Mouse (Mus musculus) spleen, postnatal 14 days (tissue): ENCODE results near the gene Csk.

Experiments
- DNase-seq, 2 experiments: peaks; one replicate each; pipeline ENCODE4 v3.0.0; 2021 to 2022; ENCODE audit warnings: low spot score in 2 of 2

Csk gene

GRCm38 (mm10) chr9:57604875-57605274 lies 48.6 kb downstream of the Csk start:
- no peak for DNase-seq

GRCm38 (mm10) chr9:57602098-57602497 lies 51.3 kb downstream of the Csk start:
- DNase-seq, result no peak

GRCm38 (mm10) chr9:57601353-57601706 lies 52.1 kb downstream of the Csk start:
- no peak for DNase-seq

GRCm38 (mm10) chr9:57600620-57601352 lies 52.6 kb downstream of the Csk start:
- DNase-seq, result no peak

GRCm38 (mm10) chr9:57598851-57599563 lies 54.4 kb downstream of the Csk start:
- DNase-seq, result no peak

- no peak for DNase-seq
Measured at GRCm38 (mm10) chr9:57597929-57598382, 55.5 kb downstream of the Csk start.

GRCm38 (mm10) chr9:57597265-57597664 lies 56.2 kb downstream of the Csk start:
- no peak for DNase-seq

GRCm38 (mm10) chr9:57594174-57594509 lies 59.3 kb downstream of the Csk start:
- no peak for DNase-seq

- DNase-seq, result no peak
Measured at GRCm38 (mm10) chr9:57593454-57594173, 59.8 kb downstream of the Csk start.

GRCm38 (mm10) chr9:57590726-57591125 lies 62.7 kb downstream of the Csk start:
- DNase-seq, result no peak

GRCm38 (mm10) chr9:57589224-57590126 lies 64.0 kb downstream of the Csk start, which contains the start of gene Ulk3:
Ulk3 (plus strand) TSS chr9:57589452.
- peak; percentile 70 to 79 for DNase-seq

GRCm38 (mm10) chr9:57584991-57585390 lies 68.4 kb downstream of the Csk start:
- DNase-seq, result no peak

GRCm38 (mm10) chr9:57577144-57577849 lies 76.1 kb downstream of the Csk start:
- DNase-seq, result no peak
